Mouse (Mus musculus): ENCODE data around the gene Exoc3. TPM values are rescaled to one million over a fixed set of nuclear protein-coding genes. Genes with fewer than 3 reads are reported as not detected.

Gene Exoc3
- polyA plus RNA-seq (2015; fragmentation: Illumina TruSeq; extraction: RNeasy Lipid Tissue Mini Kit (QIAGEN cat#74804); ENCODE audit: low read depth, low replicate concordance) = 55.4 TPM

GRCm38 (mm10) chr13:74208317-74208985 lies at the start of gene Exoc3:
TSS of gene Exoc3 (minus strand) at chr13:74208732.

GRCm38 (mm10) chr13:74121141-74121602 lies 87.4 kb downstream of the Exoc3 start, which contains the start of gene Slc9a3:
TSS of gene Slc9a3 (plus strand) at chr13:74121457.

Other genes starting within 250 kb of the Exoc3 start
- gene Zdhhc11, start 244.9 kb downstream of the Exoc3 start, polyA plus RNA-seq (2015; fragmentation: Illumina TruSeq; extraction: RNeasy Lipid Tissue Mini Kit (QIAGEN cat#74804); ENCODE audit: low read depth, low replicate concordance) = not detected
- gene Tppp, start 199.3 kb downstream of the Exoc3 start, polyA plus RNA-seq (2015; fragmentation: Illumina TruSeq; extraction: RNeasy Lipid Tissue Mini Kit (QIAGEN cat#74804); ENCODE audit: low read depth, low replicate concordance) = 315 TPM
- gene Cep72, start 146.4 kb downstream of the Exoc3 start, polyA plus RNA-seq (2015; fragmentation: Illumina TruSeq; extraction: RNeasy Lipid Tissue Mini Kit (QIAGEN cat#74804); ENCODE audit: low read depth, low replicate concordance) = 3.1 TPM
- gene Slc9a3, start 87.3 kb downstream of the Exoc3 start, polyA plus RNA-seq (2015; fragmentation: Illumina TruSeq; extraction: RNeasy Lipid Tissue Mini Kit (QIAGEN cat#74804); ENCODE audit: low read depth, low replicate concordance) = 0.37 TPM
- 0.28 TPM for gene Ahrr, start 83.6 kb upstream of the Exoc3 start, polyA plus RNA-seq (2015; fragmentation: Illumina TruSeq; extraction: RNeasy Lipid Tissue Mini Kit (QIAGEN cat#74804); ENCODE audit: low read depth, low replicate concordance)
- gene Pdcd6, start 108.8 kb upstream of the Exoc3 start, polyA plus RNA-seq (2015; fragmentation: Illumina TruSeq; extraction: RNeasy Lipid Tissue Mini Kit (QIAGEN cat#74804); ENCODE audit: low read depth, low replicate concordance) = 161 TPM
- 309 TPM for gene Sdha, start 141.5 kb upstream of the Exoc3 start, polyA plus RNA-seq (2015; fragmentation: Illumina TruSeq; extraction: RNeasy Lipid Tissue Mini Kit (QIAGEN cat#74804); ENCODE audit: low read depth, low replicate concordance)
- gene Ccdc127, start 141.6 kb upstream of the Exoc3 start, polyA plus RNA-seq (2015; fragmentation: Illumina TruSeq; extraction: RNeasy Lipid Tissue Mini Kit (QIAGEN cat#74804); ENCODE audit: low read depth, low replicate concordance) = 68.4 TPM
- gene Lrrc14b, start 155.3 kb upstream of the Exoc3 start, polyA plus RNA-seq (2015; fragmentation: Illumina TruSeq; extraction: RNeasy Lipid Tissue Mini Kit (QIAGEN cat#74804); ENCODE audit: low read depth, low replicate concordance) = 0.52 TPM
- 6.5 TPM for gene Zfp72, start 182.1 kb upstream of the Exoc3 start, polyA plus RNA-seq (2015; fragmentation: Illumina TruSeq; extraction: RNeasy Lipid Tissue Mini Kit (QIAGEN cat#74804); ENCODE audit: low read depth, low replicate concordance)
- gene Ftl1-ps1, start 191.0 kb upstream of the Exoc3 start, polyA plus RNA-seq (2015; fragmentation: Illumina TruSeq; extraction: RNeasy Lipid Tissue Mini Kit (QIAGEN cat#74804); ENCODE audit: low read depth, low replicate concordance) = 8.5 TPM

Data from brain, adult 10 weeks (tissue).